Mouse (Mus musculus) kidney, postnatal 14 days (tissue): Measurements from ENCODE around the gene Smarca4.

Experiments used
- DNase-seq: peaks from one replicate; pipeline ENCODE4 v3.0.0; 2022; ENCODE audit warnings: mixed read lengths

The Smarca4 gene

GRCm38 (mm10) chr9:21601722-21602399 is 14.1 kb upstream of the Smarca4 start:
- peak; percentile 79 for DNase-seq

- DNase-seq: no peak
Observed at GRCm38 (mm10) chr9:21604119-21604518, 11.8 kb upstream of the Smarca4 start.

- DNase-seq: no peak
Observed at GRCm38 (mm10) chr9:21605865-21606264, 10.1 kb upstream of the Smarca4 start.

GRCm38 (mm10) chr9:21606648-21607047 is 9.3 kb upstream of the Smarca4 start:
- no peak for DNase-seq

GRCm38 (mm10) chr9:21609861-21610260 is 6.1 kb upstream of the Smarca4 start:
- no peak for DNase-seq

GRCm38 (mm10) chr9:21614864-21615616 is 929 bp upstream of the Smarca4 start:
- DNase-seq: no peak

GRCm38 (mm10) chr9:21616232-21616781 is 338 bp downstream of the Smarca4 start:
- peak; percentile 96 for DNase-seq

- DNase-seq: peak; percentile 26
Observed at GRCm38 (mm10) chr9:21617066-21617465, 1.1 kb downstream of the Smarca4 start.

- DNase-seq: no peak
Observed at GRCm38 (mm10) chr9:21620229-21620628, 4.3 kb downstream of the Smarca4 start.

- no peak for DNase-seq
Observed at GRCm38 (mm10) chr9:21622676-21623075, 6.7 kb downstream of the Smarca4 start.

- no peak for DNase-seq
Observed at GRCm38 (mm10) chr9:21625342-21626339, 9.7 kb downstream of the Smarca4 start.

GRCm38 (mm10) chr9:21626571-21626970 is 10.6 kb downstream of the Smarca4 start:
- DNase-seq: no peak

- no peak for DNase-seq
Observed at GRCm38 (mm10) chr9:21627145-21627795, 11.3 kb downstream of the Smarca4 start.

GRCm38 (mm10) chr9:21630673-21631072 is 14.7 kb downstream of the Smarca4 start:
- DNase-seq: peak; percentile 67

GRCm38 (mm10) chr9:21633106-21633505 is 17.1 kb downstream of the Smarca4 start:
- no peak for DNase-seq

GRCm38 (mm10) chr9:21635639-21636038 is 19.7 kb downstream of the Smarca4 start:
- no peak for DNase-seq

- DNase-seq: no peak
Observed at GRCm38 (mm10) chr9:21639031-21639430, 23.1 kb downstream of the Smarca4 start.

- DNase-seq: no peak
Observed at GRCm38 (mm10) chr9:21646366-21646765, 30.4 kb downstream of the Smarca4 start.

GRCm38 (mm10) chr9:21647721-21648120 is 31.8 kb downstream of the Smarca4 start:
- peak; percentile 86 for DNase-seq

- no peak for DNase-seq
Observed at GRCm38 (mm10) chr9:21652263-21652662, 36.3 kb downstream of the Smarca4 start.

- no peak for DNase-seq
Observed at GRCm38 (mm10) chr9:21653253-21653652, 37.3 kb downstream of the Smarca4 start.

- DNase-seq: no peak
Observed at GRCm38 (mm10) chr9:21662034-21662433, 46.1 kb downstream of the Smarca4 start.
